Mouse (Mus musculus): Measurements from ENCODE around the gene Nup188. TPM values are rescaled to one million over a fixed set of nuclear protein-coding genes. Genes with fewer than 3 reads are reported as not detected.
A peak's percentile ranks its signal among the peaks of the same experiment; 100 is the strongest.

Gene Nup188
- polyA plus RNA-seq, 1 experiment: 125 TPM

DNA sequence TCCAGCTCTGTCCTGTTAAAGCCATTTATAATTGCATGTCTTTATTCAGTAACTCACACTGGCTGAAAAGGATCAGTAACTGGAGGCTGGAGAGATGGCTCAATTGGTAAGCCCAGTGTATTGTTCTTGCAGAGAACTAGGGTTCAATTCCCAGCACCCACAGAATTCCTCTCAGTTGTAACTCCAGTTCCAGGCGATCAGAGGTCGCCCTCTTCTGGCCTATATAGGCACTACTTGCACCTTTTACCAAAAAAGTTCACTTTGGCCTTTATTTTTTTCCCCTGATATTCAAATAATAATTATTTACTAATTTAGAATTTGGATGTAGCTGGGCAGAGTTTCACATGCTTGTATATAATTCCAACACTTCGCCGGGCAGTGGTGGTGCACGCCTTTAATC is 76.7 kb downstream of the Nup188 start:
- Histone ChIP-seq H3K4me1 (ENCODE audit: control insufficient read depth, insufficient read depth, low read length) (peaks cover 19% of the 10 kb centered on the region), H3K36me3 (ENCODE audit: control insufficient read depth, insufficient read depth, low read length) (no peaks in the 10 kb centered on the region), H3K4me3 (ENCODE audit: control insufficient read depth, low read depth, low read length) (no peak overlapping the region), H3K27me3 (ENCODE audit: control insufficient read depth, insufficient read depth, low read length) (no peaks in the 10 kb centered on the region), H3K27ac (ENCODE audit: control insufficient read depth, insufficient read depth, low read depth, low read length) (no peak overlapping the region)
- no peak for TF ChIP-seq POLR2A (IDR thresholded peaks at IDR 0.05; ENCODE audit: control insufficient read depth, low read depth, low read length)
- no peak for TF ChIP-seq CTCF (IDR thresholded peaks at IDR 0.05; ENCODE audit: control insufficient read depth, insufficient read depth, insufficient replicate concordance, low read depth, low read length)

DNA sequence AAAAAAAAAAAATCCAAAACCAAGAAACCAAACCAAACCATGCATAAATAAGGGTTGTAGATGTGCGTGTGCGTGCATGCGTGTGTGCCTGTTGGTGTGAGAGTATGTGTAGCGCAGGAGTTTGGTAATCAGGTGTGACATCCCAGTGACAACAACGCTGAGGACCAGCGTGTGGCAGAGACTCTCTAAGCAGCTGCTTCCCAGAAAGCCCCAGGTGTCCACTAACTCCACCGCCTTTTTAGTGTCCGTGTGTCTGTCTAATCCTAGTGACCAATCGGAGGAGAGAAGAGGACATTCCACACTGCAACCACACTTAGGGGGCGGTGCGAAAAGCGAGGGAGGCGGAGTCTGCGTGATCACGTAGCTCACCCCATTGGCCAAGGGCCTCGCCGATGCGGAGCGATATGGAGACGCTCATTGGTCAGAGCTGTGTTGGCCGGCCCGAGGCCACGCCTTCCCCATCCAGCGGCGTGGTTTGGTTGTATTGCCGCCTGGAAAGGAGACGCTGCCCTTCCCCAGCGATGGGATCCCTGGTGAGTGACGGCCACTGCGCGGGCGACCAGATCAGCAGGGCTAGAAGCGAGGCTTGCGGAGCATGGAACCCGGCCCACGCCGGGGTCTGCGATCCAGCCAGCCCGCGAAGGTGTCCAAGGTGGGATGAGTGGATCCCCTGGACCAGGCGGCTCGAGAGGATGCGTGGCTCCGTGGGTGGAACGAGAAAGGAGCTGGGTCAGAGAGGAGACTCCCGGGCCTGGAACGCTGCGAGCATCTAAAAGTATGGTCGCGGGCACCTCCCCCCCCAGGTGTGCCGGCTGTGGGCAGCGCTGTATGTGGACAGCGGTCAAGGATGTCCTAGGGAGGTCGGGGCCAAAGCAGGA is 77.8 kb downstream of the Nup188 start, which contains the start of gene Miga2:
Miga2 (plus strand) TSS at position 461 of the 878 bp plus-strand sequence.
- no peaks in the 10 kb centered on the region for H3K27me3 ChIP-seq (ENCODE audit: control insufficient read depth, insufficient read depth, low read length)
- peaks cover 13% of the 10 kb centered on the region for H3K4me1 ChIP-seq (ENCODE audit: control insufficient read depth, insufficient read depth, low read length)
- H3K27ac ChIP-seq (ENCODE audit: control insufficient read depth, insufficient read depth, low read depth, low read length): no peak within 1 kb of the TSS; the same call in 1 of the 2 replicates
- TF ChIP-seq POLR2A (IDR thresholded peaks at IDR 0.05; ENCODE audit: control insufficient read depth, low read depth, low read length): peak; percentile 73
- TF ChIP-seq CTCF (IDR thresholded peaks at IDR 0.05; ENCODE audit: control insufficient read depth, insufficient read depth, insufficient replicate concordance, low read depth, low read length): no peak
- peak within 1 kb of the TSS; percentile 80 for H3K4me3 ChIP-seq (ENCODE audit: control insufficient read depth, low read depth, low read length)
- H3K36me3 ChIP-seq (ENCODE audit: control insufficient read depth, insufficient read depth, low read length): no peaks in the 10 kb centered on the region

DNA sequence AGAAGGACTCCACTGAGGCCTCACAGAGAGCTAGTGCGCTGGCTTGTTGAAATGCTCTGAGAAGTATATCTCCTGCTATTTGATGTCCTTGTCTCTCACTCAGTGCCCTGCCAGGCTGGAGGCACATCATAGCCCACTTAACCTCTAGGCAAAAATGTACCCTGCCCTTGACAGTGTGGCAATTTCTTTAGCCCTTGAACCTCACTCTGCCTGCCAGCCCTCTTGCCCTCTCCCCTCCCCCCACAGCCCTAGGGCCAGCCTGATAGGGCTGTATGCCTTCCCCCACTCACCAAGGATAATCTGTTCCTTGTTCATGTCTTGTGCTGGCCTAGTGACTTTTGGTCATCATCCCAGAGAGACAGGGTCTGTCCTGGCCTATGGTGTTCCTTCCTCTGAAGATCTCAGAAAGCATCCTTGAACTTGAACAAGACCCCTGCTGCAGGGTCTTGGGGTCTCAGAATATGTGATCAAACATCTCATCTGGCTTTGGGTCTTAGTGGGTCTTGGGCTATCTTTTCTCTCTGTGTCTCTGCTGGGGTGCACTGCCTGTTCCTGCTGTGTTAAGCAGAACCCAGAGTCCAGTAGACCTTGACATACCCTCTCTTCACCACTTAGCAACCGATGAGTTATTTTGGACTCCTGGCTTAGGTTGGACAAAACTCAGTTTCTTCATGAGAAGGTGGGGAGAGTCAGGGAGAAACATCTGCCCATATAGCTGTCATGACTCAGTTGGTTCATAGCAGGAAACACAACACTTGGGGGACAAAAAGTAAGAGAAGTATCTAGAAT is 79.3 kb downstream of the Nup188 start:
- no peak overlapping the region for H3K4me3 ChIP-seq (ENCODE audit: control insufficient read depth, low read depth, low read length)
- TF ChIP-seq CTCF (IDR thresholded peaks at IDR 0.05; ENCODE audit: control insufficient read depth, insufficient read depth, insufficient replicate concordance, low read depth, low read length): no peak
- TF ChIP-seq POLR2A (IDR thresholded peaks at IDR 0.05; ENCODE audit: control insufficient read depth, low read depth, low read length): no peak
- H3K4me1 ChIP-seq (ENCODE audit: control insufficient read depth, insufficient read depth, low read length): peaks cover 9% of the 10 kb centered on the region
- H3K27me3 ChIP-seq (ENCODE audit: control insufficient read depth, insufficient read depth, low read length): no peaks in the 10 kb centered on the region
- H3K36me3 ChIP-seq (ENCODE audit: control insufficient read depth, insufficient read depth, low read length): no peaks in the 10 kb centered on the region
- no peak overlapping the region; the same call in 1 of the 2 replicates for H3K27ac ChIP-seq (ENCODE audit: control insufficient read depth, insufficient read depth, low read depth, low read length)

DNA sequence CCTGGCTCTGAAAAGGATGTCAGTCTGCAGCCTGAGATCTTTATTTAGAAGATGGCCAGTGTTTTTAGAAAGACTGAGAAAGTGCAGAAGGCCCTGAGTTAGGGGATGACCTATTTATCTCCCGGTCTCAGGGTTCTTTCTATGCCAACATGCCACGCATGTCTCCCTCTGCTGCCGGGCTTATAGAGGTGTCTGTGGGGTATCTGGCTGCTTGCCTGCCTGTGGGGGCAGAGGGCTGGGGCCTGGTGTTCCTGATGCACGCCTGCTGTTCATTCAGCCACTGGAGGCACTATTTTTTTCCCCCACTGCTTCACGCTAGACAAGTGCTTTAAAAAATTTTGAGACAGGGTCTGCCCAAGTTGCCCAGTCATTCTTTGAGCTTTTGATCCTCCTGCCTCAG is 80.0 kb downstream of the Nup188 start:
- H3K27me3 ChIP-seq (ENCODE audit: control insufficient read depth, insufficient read depth, low read length): no peaks in the 10 kb centered on the region
- H3K4me1 ChIP-seq (ENCODE audit: control insufficient read depth, insufficient read depth, low read length): peaks cover 9% of the 10 kb centered on the region
- TF ChIP-seq POLR2A (IDR thresholded peaks at IDR 0.05; ENCODE audit: control insufficient read depth, low read depth, low read length) (no peak), CTCF (IDR thresholded peaks at IDR 0.05; ENCODE audit: control insufficient read depth, insufficient read depth, insufficient replicate concordance, low read depth, low read length) (no peak)
- no peak overlapping the region for H3K4me3 ChIP-seq (ENCODE audit: control insufficient read depth, low read depth, low read length)
- no peak overlapping the region for H3K27ac ChIP-seq (ENCODE audit: control insufficient read depth, insufficient read depth, low read depth, low read length)
- no peaks in the 10 kb centered on the region for H3K36me3 ChIP-seq (ENCODE audit: control insufficient read depth, insufficient read depth, low read length)

DNA sequence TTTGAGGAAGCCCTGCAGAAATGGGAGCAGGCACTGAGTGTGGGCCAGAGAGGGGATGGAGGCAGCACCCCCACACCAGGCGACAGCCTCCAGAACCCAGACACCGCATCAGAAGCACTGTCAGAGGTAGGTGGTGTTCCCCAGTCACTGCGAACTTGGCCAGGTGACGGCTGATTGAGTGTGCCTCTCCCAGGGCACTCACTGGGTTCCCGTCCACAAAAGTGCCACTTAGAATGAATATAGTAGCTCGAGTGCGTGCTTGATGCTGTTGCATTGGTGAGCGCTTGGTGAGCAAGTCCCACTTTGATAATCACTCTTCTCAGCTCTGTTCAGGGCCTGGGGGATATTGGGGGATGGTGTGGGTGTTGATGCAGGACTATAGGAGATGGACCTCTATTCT is 85.3 kb downstream of the Nup188 start:
- Histone ChIP-seq H3K4me1 (ENCODE audit: control insufficient read depth, insufficient read depth, low read length) (no peaks in the 10 kb centered on the region), H3K36me3 (ENCODE audit: control insufficient read depth, insufficient read depth, low read length) (no peaks in the 10 kb centered on the region), H3K4me3 (ENCODE audit: control insufficient read depth, low read depth, low read length) (no peak overlapping the region), H3K27ac (ENCODE audit: control insufficient read depth, insufficient read depth, low read depth, low read length) (no peak overlapping the region), H3K27me3 (ENCODE audit: control insufficient read depth, insufficient read depth, low read length) (no peaks in the 10 kb centered on the region)
- TF ChIP-seq CTCF (IDR thresholded peaks at IDR 0.05; ENCODE audit: control insufficient read depth, insufficient read depth, insufficient replicate concordance, low read depth, low read length): no peak
- no peak for TF ChIP-seq POLR2A (IDR thresholded peaks at IDR 0.05; ENCODE audit: control insufficient read depth, low read depth, low read length)

DNA sequence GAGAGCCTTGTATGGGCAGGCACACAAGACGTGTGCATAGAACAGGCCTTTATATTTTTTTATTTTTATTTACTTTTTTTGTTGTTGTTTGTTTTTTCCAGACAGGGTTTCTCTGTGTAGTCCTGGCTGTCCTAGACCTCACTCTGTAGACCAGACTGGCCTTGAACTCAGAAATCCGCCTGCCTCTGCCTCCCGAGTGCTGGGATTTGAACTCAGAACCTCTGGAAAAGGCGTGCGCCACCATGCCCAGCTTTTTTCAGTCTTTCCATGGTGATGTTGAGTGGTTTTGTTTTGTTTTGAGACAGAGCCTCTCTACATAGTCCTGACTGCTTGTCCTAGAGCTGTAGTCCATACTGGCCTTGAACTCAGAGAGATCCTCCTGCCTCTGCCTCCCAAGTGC is 86.5 kb downstream of the Nup188 start:
- Histone ChIP-seq H3K27ac (ENCODE audit: control insufficient read depth, insufficient read depth, low read depth, low read length) (no peak overlapping the region), H3K4me3 (ENCODE audit: control insufficient read depth, low read depth, low read length) (no peak overlapping the region), H3K4me1 (ENCODE audit: control insufficient read depth, insufficient read depth, low read length) (no peaks in the 10 kb centered on the region), H3K27me3 (ENCODE audit: control insufficient read depth, insufficient read depth, low read length) (no peaks in the 10 kb centered on the region), H3K36me3 (ENCODE audit: control insufficient read depth, insufficient read depth, low read length) (no peaks in the 10 kb centered on the region)
- no peak for TF ChIP-seq CTCF (IDR thresholded peaks at IDR 0.05; ENCODE audit: control insufficient read depth, insufficient read depth, insufficient replicate concordance, low read depth, low read length)
- no peak for TF ChIP-seq POLR2A (IDR thresholded peaks at IDR 0.05; ENCODE audit: control insufficient read depth, low read depth, low read length)

DNA sequence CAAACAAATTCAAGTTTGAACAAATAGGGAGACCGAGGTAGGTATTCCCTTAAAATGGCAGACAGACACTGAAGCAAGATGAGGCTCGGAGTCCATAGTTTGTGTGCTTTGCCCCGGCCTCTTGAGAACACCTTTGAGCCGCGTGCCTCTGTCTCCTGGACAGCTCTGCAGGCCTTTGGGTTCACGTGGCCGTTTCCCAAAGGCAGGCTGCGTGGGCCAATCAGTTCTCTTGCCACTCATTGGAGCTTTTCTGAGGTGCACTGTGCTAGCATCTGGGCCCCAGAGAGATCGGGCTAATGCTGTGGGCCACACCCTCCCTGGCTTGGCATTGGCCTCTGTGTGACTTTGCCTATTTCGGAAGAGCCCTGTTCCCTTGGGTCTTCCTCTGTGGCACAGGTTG is 89.7 kb downstream of the Nup188 start:
- H3K4me3 ChIP-seq (ENCODE audit: control insufficient read depth, low read depth, low read length): no peak overlapping the region
- H3K4me1 ChIP-seq (ENCODE audit: control insufficient read depth, insufficient read depth, low read length): no peaks in the 10 kb centered on the region; the same call in 1 of the 2 replicates
- H3K27me3 ChIP-seq (ENCODE audit: control insufficient read depth, insufficient read depth, low read length): no peaks in the 10 kb centered on the region
- TF ChIP-seq CTCF (IDR thresholded peaks at IDR 0.05; ENCODE audit: control insufficient read depth, insufficient read depth, insufficient replicate concordance, low read depth, low read length) (no peak), POLR2A (IDR thresholded peaks at IDR 0.05; ENCODE audit: control insufficient read depth, low read depth, low read length) (no peak)
- no peak overlapping the region for H3K27ac ChIP-seq (ENCODE audit: control insufficient read depth, insufficient read depth, low read depth, low read length)
- H3K36me3 ChIP-seq (ENCODE audit: control insufficient read depth, insufficient read depth, low read length): no peaks in the 10 kb centered on the region

All from testis, adult 2 months (tissue).